Mouse (Mus musculus) ovary, adult 18-20 months (tissue): ENCODE measurements around the gene Taok2.

ENCODE experiments used
- DNase-seq: peaks from one replicate; pipeline ENCODE4 v3.0.0; 2022; ENCODE audit warnings: low spot score, mixed read lengths

Taok2 gene

DNA sequence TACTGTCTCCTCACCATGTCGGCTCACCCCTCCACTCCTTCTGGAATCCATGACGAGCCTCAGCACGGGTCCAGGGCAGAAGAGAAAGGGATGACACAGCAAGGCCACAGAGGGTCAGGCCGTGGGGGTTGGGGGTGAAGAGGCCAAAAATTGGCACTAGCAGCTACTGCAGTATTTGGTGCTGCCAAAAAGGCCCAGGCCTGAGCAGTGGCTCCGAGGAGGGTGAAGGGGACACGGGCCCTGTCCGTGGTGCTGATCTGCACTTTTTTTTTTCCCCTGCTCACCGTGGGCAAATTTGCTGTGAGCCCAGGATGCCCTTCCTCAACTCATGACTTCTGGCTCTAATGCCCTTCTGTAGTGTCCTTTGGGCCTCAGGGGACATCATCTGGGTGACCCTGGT lies 59.1 kb downstream of the Taok2 start:
- no peak for DNase-seq

DNA sequence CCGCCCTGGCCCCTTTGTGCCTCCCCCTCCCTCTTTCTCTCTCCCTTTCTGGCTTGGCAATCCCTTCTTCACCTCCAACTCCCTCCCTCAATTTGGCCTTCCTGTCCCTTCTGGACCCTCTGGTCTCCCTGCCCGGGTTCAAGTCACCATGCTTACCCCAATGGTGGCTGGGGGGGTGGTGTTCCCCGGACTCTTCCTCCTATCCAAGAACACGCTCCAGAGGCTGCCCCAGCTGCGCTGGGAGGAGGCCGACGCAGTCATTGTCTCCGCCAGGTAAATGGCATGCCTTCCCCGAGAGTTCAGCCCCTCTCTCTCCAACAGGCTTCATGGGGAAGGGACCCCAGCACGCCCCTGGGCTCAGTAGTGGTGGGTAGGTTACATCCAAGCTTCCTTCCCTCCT lies 60.6 kb downstream of the Taok2 start:
- no peak for DNase-seq

DNA sequence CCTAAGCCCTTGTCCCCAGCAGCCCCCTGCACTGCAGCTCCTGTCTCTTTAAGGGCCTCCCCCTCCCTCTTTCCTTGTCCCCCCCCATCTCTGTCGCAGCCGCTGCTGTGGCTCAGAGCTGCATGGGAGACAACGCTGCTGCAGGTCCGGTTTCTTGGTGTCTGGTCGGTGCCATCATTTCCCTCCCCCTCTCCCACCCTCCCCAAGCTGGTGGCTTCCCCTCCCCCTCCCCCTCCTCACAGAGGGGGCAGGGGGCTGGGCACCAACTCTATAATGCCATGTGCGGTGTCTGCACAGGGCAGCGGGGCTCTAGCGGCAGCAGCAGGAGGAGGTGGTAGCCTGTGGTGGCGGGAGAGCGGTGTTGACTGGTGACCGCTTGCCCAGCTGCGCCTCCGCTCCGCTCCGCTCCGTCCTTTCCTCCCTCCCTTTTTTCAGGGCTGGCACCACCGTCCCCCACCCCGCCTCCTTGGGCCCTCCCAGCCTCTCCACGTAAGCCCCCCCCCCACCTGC lies 61.2 kb downstream of the Taok2 start:
- DNase-seq, result no peak

DNA sequence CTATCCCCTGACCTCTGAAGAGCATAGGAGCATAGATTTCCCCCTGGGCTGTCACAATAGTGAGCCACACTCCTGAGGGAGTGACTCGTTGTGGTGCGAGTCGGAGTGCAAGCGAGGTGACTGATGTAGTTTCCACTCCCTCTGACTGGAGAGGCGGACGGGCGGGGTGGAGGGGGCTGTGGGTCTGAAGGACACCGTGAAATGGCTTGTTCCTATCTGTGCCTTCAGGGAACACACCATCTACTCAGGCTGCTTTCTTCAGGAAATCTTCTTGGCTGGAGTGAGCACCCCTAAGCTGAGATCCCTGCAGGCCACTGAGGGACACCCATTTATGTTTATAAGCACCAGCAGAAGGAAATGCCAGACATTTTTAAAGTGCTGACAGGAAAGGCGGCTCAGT lies 61.8 kb downstream of the Taok2 start:
- no peak for DNase-seq

DNA sequence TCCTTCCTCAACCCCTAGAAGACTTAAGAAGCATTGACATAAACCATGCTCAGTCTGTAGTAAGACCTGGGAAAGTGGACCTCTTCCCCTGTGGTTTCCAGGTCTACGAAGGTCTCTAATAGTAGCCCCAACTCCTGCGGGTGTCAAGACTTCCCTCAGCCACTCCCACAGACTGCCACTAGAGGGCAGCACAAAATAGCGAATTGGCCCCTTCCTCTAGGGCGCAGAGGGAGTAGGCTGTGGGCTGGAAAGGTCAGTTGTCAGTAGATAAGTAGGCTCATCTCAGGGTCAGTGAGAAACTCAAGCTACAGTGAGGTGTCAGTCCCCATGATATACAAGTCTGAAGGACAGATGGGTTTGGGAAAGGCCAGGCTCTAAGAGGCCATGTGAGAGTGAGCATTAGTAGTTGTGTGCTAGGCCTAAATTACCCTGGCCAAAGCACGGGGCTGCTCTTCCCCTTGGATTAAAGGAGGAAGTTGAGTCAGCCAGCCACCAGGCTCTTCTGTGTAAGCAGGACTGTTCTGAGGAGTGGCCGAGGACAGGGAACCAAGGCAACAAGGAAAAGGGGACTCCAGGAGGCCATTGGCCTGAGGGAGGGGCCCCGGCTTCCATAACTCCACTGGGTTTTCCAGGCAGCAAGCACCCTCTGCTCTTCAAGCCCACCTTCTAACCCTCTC lies 62.5 kb downstream of the Taok2 start:
- peak; percentile 61 for DNase-seq

DNA sequence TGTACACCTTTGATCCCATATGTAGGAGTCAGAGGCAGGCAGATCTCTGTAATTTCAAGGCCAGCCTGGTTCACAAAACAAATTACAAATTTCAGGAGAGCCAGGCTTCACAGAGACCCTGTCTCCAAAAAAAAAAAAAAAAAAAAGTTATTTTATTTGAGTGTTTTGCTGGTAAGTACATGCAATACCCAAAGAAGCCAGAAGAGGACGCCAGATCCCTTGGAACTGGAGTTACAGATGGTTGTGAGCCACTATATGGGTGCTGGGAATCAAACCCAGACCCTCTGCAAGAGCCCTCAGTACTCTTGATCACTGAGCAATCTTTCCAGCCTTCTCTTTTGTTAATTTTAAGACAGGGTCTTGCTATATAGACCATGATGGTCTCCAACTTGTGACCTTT lies 65.7 kb downstream of the Taok2 start:
- no peak for DNase-seq

DNA sequence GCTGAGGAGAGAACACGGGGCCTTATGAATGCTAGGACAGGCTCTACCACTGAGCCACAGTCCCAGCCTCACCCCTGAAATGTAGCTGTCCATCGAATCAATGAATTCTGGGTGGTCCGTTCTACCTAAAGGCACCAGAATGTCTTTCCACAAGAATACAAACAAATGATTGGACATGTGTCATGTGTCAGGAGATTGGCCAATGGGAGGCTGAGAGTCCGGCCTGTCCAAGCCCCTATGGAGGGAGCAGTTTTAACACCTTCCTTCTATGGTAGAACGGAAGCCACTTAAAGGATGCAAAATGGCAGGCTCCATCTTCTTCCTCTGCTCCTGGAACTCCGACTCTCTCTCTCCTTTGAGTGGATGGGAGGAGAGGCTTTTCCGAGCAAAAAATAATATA lies 66.9 kb downstream of the Taok2 start:
- no peak for DNase-seq

DNA sequence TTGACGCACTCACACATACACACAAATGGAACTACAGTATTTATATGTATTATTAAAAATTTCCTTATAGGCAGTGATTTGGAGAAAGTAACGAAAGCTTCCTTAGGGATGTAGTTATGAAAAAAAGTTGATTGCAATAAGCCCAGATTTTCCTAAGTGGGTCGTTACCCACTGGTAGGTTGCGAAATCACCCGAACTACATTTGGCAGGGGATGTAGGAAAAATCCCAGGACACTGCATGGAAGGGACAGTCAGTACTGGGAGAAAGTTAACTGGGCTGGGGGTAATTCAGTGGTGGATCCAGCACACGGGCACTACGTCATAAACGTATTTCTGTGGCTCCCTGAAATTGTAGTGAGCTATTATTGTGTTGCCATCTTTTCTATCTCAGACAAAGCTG lies 68.0 kb downstream of the Taok2 start:
- no peak for DNase-seq

DNA sequence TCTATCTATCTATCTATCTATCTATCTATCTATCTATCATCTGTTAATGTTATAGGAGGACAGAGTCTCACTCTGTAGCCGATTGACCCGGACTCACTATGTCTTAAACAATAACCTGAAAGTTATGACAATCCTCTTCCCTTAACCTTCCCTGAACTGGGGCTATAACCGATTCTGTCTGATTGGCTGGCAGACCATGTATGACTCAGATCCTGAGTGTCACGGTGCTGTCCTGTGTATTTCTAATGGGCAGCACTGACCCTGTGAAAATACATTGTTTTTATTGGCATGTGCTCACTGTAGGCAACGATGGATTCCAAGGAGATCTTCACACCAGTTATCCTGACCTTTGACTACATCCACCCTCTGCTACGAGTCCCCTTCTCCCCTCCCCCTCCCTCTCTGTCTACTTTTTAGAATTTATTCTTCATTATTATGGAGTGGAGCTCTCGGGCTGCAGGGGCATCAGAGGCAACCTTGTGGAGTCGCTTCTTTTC lies 68.7 kb downstream of the Taok2 start:
- no peak for DNase-seq
